Mouse (Mus musculus) adrenal gland (tissue): ENCODE results near the gene Cby3.

Experiments
- intact Hi-C: fragments of 180-260 bp; cut with DNase I; formaldehyde crosslinking; loops from one replicate; pipeline ENCODE4 v1.15.1; 2025

Cby3 gene

DNA sequence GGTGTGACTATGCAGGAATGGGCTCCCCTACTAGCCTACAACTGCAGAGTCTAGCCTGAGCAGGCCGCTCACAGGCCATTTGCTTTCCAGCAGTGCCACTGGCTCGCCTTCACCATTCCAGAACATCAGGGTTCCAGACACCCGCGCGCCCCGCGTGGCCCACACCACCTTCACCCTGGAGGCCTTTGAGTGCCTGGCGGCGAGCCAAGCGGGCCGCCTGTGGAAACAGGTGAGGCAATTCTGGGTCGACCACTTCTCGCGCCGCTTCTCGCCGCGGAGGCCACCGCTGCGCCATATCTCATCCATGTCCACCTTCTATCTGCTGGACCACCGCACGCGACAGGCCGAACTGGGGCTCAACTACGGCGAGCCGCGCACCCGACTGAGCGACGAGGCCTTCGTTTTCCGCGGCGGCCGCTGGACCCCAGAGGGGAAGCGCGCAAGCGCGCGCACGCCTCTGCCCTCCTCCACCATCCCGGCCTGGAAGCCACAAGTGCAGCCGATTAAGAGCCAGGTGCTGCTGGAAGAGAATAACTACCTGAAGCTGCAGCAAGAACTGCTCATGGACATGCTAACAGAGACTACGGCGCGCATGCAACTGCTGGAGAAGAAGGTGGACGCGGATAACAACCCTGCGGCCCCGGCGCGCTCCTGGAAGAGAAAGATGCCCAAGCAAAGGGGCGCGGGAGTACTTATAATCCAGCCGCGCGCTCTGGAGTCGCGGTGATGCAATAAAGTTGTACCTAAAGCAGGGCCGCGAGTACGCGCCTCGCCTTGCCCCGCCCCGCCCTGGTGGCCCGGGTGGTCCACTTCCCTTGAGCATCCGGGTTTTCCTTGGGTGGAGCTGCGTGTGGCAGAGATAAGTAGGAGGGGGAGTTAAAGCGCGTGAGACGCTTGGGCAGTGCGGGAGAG, 4.9 kb downstream of the Cby3 start:
- intact Hi-C loops: no loop called here

DNA sequence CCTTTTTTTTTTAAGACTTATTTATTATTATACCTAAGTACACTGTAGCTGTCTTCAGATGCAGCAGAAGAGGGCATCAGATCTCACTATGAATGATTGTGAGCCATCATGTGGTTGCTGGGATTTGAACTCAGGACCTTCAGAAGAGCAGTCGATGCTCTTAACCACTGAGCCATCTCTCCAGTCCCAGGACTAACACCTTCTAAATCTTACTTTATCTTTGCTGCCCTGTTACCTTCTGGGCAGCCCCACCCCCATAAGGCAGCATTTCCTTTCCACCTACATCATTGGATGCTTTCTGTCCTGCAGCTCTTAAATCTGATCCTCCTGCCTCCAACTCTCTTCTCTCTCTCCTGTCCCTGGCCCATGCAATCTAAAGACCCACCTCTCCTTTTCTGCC, 7.0 kb downstream of the Cby3 start:
- intact Hi-C loops: loop anchor here (5.0 kb wide), 2 partner anchors 39 to 94 kb away; no protein-coding TSS in a partner anchor

DNA sequence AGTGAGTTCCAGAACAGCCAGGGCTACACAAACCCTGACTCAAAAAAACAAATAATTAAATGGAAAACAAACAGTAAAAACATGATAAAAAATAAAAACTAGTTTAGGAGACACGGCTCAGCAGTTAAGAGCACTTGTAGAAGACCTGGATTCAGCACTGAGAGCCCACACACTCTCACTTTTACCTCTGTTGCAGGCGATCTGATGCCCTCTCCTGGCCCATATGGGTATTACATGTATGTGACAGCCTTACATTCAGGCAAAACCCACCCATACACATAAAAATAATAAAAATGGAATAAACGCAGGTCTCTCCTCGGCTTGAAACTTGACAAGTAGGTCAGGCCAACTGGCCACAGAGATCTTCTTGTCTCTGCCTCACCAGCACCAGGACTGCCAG, 10.3 kb downstream of the Cby3 start:
- intact Hi-C loops: loop anchor here (5.0 kb wide), 2 partner anchors 42 to 97 kb away; no protein-coding TSS in a partner anchor

DNA sequence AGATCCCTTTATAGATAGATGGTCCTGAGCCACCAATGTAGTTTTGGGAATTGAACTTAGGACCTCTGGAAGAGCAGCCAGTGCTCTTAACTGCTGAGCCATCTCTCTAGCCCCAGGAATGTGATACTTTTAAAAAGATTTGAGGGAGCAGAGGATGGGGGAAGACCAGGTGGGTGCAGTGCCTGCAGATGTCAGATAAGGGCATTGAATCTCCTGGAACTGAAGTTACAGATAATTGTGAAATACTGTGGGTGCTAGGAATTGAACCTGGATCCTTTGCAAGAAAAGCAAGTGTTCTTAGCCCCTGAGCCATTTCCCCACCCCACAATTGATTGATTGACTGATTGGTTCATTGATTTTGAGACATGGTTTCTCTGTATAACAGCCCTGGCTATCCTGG, 11.1 kb downstream of the Cby3 start:
- intact Hi-C loops: no loop called here

DNA sequence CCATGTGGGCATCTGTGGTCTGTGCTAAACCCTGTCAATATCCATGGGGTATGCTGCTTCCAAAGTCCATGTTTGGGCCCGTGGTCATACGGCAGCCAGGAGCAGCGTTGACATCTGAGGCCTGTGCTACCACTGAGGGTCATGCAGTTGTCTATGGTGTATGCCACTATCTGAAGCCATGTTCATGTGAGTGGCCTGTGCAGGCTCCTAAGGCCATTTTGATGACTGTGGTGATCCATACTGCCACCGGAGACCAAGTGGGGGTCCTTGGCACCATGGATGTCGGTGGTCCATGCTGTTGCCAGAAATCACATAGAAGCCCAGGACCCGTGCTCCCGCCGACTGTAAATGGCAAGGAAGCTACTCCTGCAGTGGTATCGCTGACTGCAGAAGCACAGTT, 13.3 kb downstream of the Cby3 start:
- intact Hi-C loops: no loop called here

DNA sequence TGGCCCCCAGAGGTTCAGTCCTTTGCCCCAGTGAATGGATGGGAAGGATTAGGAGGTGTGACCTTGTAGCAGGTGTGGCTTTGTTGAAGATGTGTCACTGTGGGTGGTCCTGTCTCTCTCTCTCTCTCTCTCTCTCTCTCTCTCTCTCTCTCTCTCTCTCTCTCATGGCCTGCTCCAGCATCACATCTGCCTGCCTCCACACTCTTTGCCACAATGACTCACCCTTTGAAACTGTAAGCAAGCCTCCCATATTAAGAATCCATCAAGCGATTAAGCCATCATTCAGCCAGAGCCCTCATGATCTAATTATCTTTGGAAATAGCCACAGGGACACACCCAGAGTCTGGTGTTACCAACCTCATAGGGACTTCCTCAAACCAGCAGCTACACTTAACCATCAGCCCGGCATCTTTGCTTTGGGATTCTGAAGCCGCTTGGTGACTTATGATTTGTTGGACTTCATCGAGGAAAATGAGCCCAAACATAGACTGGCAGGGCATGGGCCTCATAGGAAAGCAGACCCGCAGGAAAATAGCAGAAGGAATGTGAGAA, 15.2 kb downstream of the Cby3 start:
- intact Hi-C loops: no loop called here

DNA sequence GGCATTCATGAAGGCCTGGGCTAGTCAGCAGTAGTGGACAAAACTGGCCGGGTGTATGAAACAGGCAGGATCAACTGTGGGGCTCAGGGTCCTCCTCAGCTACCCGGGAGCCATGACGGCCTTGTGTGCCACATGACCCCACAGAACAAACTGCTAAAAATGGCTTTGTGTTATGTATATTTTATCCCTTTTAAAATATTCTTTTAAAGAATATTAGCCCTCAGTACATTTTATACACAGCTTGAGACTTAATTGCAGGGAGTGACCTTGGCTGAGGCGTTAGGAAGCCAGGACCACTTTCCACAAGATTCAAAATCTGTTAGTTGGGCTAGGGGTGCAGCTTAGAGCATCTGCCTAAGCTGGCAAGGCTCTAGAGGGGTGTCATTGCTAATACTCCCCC, 16.7 kb downstream of the Cby3 start:
- intact Hi-C loops: no loop called here

DNA sequence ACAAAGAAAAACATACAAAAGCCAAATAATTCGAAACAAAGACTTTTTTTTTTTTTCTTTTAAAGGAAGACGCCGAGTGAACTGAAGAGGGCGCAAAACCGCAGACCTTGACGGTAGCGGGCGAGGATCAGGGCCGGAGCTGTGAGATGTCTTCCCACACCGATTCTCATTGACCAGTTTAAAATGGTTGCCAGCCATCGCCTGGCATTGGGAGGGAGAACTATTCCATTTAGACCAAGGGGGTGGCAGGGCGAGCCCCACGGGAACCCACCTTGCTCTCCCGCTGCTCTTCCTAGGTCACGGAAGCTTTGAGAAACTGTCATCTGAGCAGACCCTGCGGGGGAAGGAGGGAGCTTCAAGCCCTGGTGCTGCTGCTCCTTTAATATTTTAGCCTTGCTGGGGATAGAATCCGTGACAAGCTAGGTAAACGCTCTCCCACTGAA, 17.2 kb downstream of the Cby3 start:
- intact Hi-C loops: no loop called here

DNA sequence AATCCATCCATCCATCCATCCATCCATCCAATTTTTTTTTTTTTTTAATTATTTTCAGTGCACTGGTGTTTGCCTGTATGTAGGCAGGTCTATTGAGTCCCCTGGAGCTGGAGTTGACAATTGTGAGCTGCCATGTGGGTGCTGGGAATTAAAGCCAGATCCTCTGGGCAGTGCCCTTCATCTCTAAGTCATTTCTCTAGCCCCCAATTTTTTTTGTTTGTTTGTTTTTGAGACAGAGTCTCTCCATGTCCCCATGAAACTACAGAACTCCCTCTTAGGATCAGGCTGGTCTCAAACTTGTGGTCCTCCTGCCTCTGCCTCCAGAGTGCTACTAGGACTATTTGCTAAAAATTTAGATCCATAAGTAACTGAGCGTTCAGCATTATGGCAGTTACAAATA, 17.6 kb downstream of the Cby3 start:
- intact Hi-C loops: no loop called here

DNA sequence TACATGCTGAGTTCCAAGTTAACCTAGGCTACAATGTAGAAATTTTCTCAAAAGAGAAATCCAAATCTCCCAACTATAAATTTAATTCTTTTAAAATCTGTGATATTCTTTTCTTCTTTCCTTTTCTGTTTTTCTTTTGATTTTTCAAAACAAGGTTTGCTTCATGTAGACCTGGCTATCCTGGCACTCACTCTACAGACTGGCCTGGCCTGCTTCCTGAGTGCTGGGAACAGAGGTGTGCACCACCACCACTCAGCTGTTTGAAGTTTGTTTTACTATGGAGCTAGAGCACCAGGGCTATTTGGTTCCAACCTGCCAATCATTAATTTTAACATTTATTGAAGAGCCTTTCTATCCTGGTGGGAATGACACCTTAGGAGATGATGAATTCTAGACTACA, 18.8 kb downstream of the Cby3 start:
- intact Hi-C loops: no loop called here

DNA sequence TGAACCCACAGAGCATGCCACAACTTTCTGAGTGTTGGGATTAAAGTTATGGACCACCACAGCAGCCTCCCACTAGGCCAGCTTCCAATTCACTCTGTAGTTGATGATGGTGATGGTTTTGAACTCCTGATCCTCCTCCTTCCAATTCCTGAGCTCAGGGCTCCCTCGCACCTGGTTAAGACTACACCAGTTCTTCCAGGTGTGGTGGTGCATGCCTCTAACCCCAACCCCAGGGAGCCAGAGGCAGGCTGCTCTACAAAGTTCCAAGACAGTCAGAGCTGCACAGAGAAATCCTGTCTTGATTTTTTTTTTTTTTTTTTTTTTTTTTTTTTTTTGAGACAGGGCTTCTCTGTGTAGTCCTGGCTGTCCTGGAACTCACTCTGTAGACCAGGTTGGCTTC, 19.4 kb downstream of the Cby3 start:
- intact Hi-C loops: no loop called here

DNA sequence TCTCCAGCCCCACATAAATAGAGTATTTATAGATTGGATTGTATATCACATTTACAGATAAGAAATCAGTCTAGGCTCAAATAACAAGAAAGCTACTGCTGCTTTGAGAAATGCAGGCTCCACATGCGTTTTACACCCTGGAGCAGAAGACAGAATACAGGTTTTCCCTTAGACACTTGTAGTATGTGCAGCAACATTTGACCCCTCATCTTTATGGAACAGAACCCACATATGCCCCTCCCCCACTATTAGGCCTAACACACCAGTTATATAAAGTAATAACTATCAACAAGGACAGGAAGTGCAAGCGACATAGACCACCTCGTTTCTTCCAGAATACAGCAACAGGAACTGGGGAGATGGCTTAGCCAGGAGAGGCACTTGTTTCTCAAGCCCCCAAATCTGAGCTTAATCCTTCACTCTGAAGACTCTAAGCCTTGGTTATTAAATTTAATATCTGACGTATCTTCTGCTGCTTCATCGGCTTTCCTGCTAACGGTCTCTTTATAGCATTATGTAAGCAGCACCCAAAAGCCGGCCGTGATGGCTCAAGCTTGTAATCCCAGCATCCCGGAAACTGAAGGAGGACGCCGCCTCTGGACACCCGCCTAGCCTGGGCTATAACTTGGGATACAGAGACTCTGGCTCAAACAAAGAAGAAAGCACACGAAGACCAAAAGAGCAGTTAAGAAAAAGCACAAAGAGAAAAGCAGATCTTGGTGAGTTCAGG, 20.2 kb downstream of the Cby3 start:
- intact Hi-C loops: no loop called here

DNA sequence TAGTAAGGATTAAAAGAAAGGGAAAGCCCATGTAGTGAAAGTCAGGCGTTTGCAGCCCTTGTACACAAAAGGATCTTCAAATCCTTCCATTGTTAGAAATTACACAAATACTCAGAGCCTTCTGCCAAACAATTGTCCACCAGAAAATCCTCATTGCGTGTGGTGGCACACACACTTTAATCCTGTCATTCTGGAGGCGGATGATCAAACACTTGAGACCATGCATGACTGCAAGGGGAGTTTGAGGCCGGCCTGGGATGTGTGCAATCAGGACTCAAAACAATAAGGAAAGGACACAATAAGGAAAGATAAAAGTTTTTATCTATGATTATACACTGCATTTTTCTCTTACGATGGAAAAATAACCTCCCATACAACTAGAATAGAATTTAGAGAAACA, 21.2 kb downstream of the Cby3 start:
- intact Hi-C loops: no loop called here

DNA sequence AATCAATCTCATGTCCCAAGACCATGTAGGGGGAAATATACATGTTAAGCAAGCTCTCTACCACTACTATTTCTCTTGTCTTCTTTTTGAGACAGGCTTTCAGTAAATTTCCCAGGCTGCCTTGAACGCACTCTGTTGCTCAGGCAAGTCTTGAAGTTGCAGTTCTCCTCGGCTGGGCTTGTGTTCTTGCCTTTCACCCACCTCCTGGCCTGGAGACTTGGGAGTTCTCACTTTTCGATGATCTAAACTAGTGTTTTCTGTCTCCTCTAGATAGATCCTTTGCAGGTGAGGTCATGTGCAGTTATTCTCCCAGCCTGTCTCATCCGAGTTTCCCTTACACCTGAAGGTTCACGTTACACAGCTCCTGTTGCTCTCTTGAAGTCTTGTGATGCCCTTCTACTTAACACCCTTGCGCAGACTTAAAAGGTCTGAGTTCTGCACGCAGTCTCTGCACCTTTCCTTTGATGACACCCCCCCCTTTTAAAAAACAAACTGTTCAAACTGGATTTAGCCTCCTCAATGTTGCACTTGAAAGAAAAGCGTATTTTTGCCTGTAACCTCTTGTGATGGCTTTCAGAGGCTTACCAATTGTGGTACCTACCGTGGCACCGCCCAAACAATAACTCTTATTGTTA, 22.0 kb downstream of the Cby3 start:
- intact Hi-C loops: no loop called here

DNA sequence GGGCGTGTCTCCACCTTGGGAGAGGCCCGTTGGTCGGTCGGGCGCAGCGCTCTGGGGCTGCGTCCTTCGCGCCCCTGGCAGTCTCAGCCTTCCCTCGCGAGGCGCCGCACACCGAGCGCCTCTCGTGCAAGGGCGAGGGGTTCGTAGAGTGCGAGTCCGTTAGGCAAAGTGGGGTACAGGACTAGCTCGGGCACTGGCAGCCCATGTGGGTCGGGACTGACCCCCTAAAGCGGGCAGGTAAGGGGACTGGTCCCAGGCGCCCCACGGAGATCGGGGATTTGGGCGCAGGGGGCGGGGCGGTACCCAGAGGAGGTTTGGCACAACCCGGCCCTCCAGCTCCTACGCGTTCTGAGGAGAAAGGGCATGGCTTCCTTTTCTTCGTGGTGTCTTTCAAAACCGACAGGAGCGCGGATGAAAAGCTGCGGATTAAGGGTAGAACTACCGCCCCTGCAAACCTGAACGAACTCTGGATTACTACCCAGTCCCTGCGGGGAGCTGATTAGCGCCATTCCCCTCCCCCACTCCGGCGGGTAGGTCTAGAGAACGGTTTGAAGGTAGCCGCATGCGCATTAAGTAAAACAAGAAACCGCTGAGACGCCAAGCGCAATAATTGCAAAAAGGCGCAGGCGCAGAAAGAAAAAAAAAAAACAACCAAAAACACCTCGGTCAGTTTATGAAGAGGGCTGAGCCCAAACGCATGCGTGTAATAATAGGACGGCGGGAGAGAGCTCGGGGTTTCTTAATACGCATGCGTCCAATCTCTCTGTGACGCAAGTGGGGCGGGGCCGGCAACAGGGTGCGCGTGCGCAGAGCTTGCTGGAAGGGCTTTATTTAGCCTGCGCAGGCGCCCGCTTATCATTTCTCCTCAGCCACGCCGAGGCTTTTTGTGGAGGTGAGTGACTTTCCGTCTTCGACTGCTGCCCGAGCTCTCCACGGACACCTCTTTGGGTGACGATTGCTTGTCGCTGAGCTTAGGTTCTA, 22.9 kb downstream of the Cby3 start, which contains the start of gene Hnrnph1:
Gene Hnrnph1 (plus strand): TSS at position 80 of the 981 bp plus-strand sequence.
- intact Hi-C loops: no loop called here

DNA sequence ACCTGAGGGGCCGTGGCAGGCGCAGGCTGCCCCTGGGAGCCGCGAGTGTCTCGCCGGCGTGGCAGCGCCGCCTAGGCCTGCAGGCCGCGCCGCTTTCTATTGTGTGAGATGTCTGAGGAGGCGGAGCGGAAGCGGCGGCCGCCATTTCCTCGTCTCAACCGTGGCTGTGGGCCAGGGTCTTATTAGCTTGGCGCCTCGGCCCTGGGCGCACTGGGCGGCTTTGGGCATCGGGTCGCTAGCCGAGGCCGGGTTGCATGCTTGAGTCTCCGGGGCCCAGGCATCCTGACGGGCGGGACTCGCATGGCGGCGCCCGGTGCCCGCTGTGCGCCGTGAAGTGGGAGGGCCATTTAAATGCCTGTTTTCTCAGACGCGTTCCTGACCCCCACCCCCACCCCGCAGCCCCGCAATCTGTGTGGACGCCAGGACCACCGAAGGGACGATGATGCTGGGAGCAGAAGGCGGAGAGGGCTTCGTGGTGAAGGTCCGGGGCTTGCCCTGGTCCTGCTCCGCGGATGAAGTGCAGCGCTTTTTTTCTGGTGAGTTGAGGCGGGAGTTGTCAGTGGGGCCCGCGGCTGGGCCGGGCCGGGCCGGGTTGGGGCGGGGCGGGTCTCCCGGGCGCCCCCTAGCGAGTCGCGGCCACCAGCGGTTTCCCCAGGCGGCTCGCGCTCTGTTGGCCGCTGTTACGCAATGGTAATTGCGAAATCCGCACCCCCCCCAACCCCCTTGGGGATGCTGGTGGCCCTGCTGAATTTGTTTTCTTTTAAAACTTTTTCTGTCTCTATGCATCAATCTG, 23.8 kb downstream of the Cby3 start:
- intact Hi-C loops: no loop called here

DNA sequence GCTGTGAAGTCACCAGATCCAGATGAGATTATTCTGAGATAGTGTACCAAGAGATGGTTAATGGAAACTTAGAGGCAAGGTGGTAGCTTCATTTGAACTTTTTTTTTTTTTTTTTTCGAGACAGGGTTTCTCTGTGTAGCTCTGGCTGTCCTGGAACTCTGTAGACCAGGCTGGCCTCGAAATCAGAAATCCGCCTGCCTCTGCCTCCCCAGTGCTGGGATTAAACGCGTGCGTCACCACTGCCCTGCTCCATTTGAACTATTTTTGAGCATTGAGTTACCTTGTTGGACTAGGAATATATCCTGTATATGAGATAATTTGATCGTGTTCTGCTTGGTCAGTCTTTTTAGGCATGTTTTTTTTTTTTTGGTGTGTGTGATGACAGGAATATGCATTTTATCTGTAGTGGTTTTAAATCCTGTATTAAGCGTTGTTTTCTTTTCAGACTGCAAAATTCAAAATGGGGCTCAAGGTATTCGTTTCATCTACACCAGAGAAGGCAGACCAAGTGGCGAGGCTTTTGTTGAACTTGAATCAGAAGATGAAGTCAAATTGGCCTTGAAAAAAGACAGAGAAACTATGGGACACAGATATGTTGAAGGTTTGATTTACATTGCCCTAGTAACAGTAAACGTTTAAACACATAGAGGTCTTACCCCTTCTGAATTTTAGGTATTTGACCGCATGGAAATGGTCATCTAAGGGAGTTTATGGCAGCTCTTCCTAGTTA, 24.9 kb downstream of the Cby3 start:
- intact Hi-C loops: no loop called here

DNA sequence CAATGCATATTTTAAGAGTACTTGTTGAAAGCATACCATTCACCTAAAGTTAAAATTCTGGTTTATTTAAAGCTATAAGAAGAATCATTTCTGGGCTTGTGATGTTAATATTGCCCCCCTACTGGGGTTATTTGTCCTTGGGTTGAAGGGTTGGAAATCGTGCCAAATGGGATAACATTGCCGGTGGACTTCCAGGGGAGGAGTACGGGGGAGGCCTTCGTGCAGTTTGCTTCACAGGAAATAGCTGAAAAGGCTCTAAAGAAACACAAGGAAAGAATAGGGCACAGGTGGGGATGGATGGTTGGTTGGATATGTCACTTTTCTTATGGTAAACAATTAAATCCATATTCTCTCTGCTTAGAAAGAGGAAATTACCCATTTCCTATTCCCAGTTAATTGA, 27.0 kb downstream of the Cby3 start:
- intact Hi-C loops: no loop called here

DNA sequence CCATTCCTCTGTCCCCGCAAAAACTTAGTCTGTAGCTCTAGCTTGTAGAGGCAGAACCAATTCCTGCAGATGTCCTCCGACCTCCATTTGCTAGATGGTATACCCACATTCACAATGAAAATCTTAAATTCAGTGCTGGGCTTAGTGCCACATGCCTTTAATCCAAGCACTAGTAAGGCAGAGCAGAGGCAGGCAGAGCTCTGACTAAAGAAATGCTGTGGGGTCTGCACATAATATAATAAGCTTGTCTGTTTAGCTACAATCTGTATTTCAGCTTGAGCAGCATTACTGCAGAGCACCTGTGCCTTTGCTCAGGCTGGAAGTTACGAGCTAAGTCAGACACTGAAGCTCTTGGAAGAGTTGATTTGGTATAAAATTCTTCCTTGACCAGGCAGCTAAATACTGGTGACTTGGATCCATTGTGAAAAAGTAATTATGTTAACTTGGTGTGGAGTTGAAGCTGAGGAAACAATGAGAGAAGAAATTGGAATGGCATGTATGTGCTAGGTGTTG, 33.0 kb downstream of the Cby3 start:
- intact Hi-C loops: no loop called here
